Mouse (Mus musculus) stomach, postnatal 0 days (tissue): ENCODE measurements around the gene Cacna2d4. TPM values are rescaled to one million over a fixed set of nuclear protein-coding genes. Genes with fewer than 3 reads are reported as not detected.
A peak's percentile ranks its signal among the peaks of the same experiment; 100 is the strongest.

Source experiments
- ATAC-seq: fragments of 200-750 bp; cut with Nextera tagmentation; 2 replicates; pipeline ENCODE4 v1.8.0; 2017; ENCODE audit not compliant: low FRiP score, low TSS enrichment
- DNase-seq: peaks from one replicate; pipeline ENCODE4 v3.0.0-alpha.2; 2016; ENCODE audit warnings: low spot score
- H3K27ac ChIP-seq: fragments of 300-500 bp; sonication (generic); replicated peaks from 2 replicates; pipeline ENCODE4 v1.5.1; 2014; ENCODE audit warnings: mild to moderate bottlenecking, control low read depth
- H3K27me3 ChIP-seq: fragments of 300-500 bp; sonication (generic); 2 replicates; pipeline ENCODE4 v1.6.1; 2014; ENCODE audit warnings: low read length; ENCODE audit not compliant: control insufficient read depth, insufficient read depth
- H3K36me3 ChIP-seq: fragments of 300-500 bp; sonication (generic); 2 replicates; pipeline ENCODE4 v1.6.1; 2014; ENCODE audit warnings: low read length, mixed read lengths; ENCODE audit not compliant: control insufficient read depth, insufficient read depth
- H3K4me1 ChIP-seq: fragments of 300-500 bp; sonication (generic); replicated peaks from 2 replicates; pipeline ENCODE4 v1.6.1; 2014; ENCODE audit warnings: antibody characterized with exemption; ENCODE audit not compliant: control insufficient read depth, insufficient read depth
- H3K4me2 ChIP-seq: fragments of 300-500 bp; sonication (generic); replicated peaks from 2 replicates; pipeline ENCODE4 v1.6.1; 2014; ENCODE audit warnings: low read depth, mild to moderate bottlenecking, control low read depth, moderate library complexity
- H3K4me3 ChIP-seq: fragments of 300-500 bp; sonication (generic); 2 replicates; pipeline ENCODE4 v1.5.1; 2014; ENCODE audit warnings: low read depth, low read length, control low read depth
- H3K9ac ChIP-seq: fragments of 300-500 bp; sonication (generic); 2 replicates; pipeline ENCODE4 v1.6.1; 2014; ENCODE audit warnings: mild to moderate bottlenecking, low read length, control low read depth, mixed read lengths
- H3K9me3 ChIP-seq: fragments of 300-500 bp; sonication (generic); 2 replicates; pipeline ENCODE4 v1.6.1; 2016; ENCODE audit warnings: low read length; ENCODE audit not compliant: control insufficient read depth
- CTCF ChIP-seq: IDR thresholded peaks from 2 replicates; pipeline ENCODE4 v1.5.1; 2016; ENCODE audit warnings: antibody characterized with exemption, low read depth, mild to moderate bottlenecking, moderate library complexity
- EP300 ChIP-seq: optimal IDR thresholded peaks from 2 replicates; pipeline ENCODE3; 2016; ENCODE audit warnings: antibody characterized with exemption
- WGBS: fragments of 180-500 bp; shearing (Covaris S2); extraction: QIAGEN DNeasy Blood & Tissue Kit; methylation state at CpG from one replicate; pipeline ENCODE4 v1.1.7; 2014; 5-methylcytosine and 5-hydroxymethylcytosine counted together
- polyA plus RNA-seq: library from polyadenylated mRNA; unstranded; fragments of >200 nt; fragmentation: Nextera tagmentation; extraction: Ambion mirVana; gene quantifications from 2 replicates; pipeline ENCODE4 v1.2.1, GENCODE M21; 2015

The Cacna2d4 gene
- polyA plus RNA-seq, 1 experiment from 2014 or later: 0.13 TPM

GRCm38 (mm10) chr6:119346257-119346656 is 109.9 kb downstream of the Cacna2d4 start:
- 47% methylated on average over 10 of the region's 10 CpGs for WGBS
- TF ChIP-seq CTCF (no peak), EP300 (no peak)
- no peaks in the 10 kb centered on the region for H3K9me3 ChIP-seq
- no peaks in the 10 kb centered on the region for H3K36me3 ChIP-seq
- DNase-seq (no peak), ATAC-seq (no peak)
- no peaks in the 10 kb centered on the region for H3K27me3 ChIP-seq
- H3K4me3 ChIP-seq: no peak overlapping the region
- H3K4me1 ChIP-seq: no peaks in the 10 kb centered on the region
- H3K27ac ChIP-seq: no peak overlapping the region
- no peak overlapping the region for H3K9ac ChIP-seq
- no peak overlapping the region for H3K4me2 ChIP-seq

- TF ChIP-seq EP300 (no peak), CTCF (no peak)
- 55% methylated on average over 5 of the region's 5 CpGs for WGBS
Measured at GRCm38 (mm10) chr6:119347813-119348212, 111.5 kb downstream of the Cacna2d4 start.

GRCm38 (mm10) chr6:119348234-119348633 is 111.9 kb downstream of the Cacna2d4 start:
- Histone ChIP-seq H3K27ac (no peak overlapping the region), H3K36me3 (peaks cover 2% of the 10 kb centered on the region; the same call in 1 of the 2 replicates), H3K9ac (no peak overlapping the region), H3K9me3 (no peaks in the 10 kb centered on the region), H3K27me3 (no peaks in the 10 kb centered on the region), H3K4me2 (no peak overlapping the region), H3K4me3 (no peak overlapping the region), H3K4me1 (no peaks in the 10 kb centered on the region)
- WGBS: 8% methylated on average over 1 of the region's 1 CpGs
- ATAC-seq: peak; percentile 15; the same call in 1 of the 2 replicates
- peak; percentile 77 for DNase-seq
- no peak for TF ChIP-seq EP300
- peak; percentile 94 for TF ChIP-seq CTCF

More at GRCm38 (mm10) chr6:119347813-119348212, 111.5 kb downstream of the Cacna2d4 start:
- H3K27ac ChIP-seq: no peak overlapping the region
- no peaks in the 10 kb centered on the region for H3K27me3 ChIP-seq
- H3K4me2 ChIP-seq: no peak overlapping the region
- no peaks in the 10 kb centered on the region for H3K4me1 ChIP-seq
- no peak overlapping the region for H3K4me3 ChIP-seq
- H3K36me3 ChIP-seq: no peaks in the 10 kb centered on the region
- no peak overlapping the region for H3K9ac ChIP-seq
- DNase-seq (no peak), ATAC-seq (no peak)
- H3K9me3 ChIP-seq: no peaks in the 10 kb centered on the region

- WGBS: 73% methylated on average over 9 of the region's 9 CpGs
- Histone ChIP-seq H3K9ac (no peak overlapping the region), H3K27me3 (no peaks in the 10 kb centered on the region), H3K9me3 (no peaks in the 10 kb centered on the region), H3K4me3 (no peak overlapping the region), H3K4me1 (no peaks in the 10 kb centered on the region), H3K36me3 (peaks cover 15% of the 10 kb centered on the region; the same call in 1 of the 2 replicates), H3K27ac (no peak overlapping the region), H3K4me2 (no peak overlapping the region)
- ATAC-seq: no peak
- TF ChIP-seq EP300 (no peak), CTCF (no peak)
- no peak for DNase-seq
Measured at GRCm38 (mm10) chr6:119350703-119351198, 114.4 kb downstream of the Cacna2d4 start.

- 76% methylated on average over 8 of the region's 8 CpGs for WGBS
- Histone ChIP-seq H3K9me3 (no peaks in the 10 kb centered on the region), H3K27ac (no peak overlapping the region), H3K4me3 (no peak overlapping the region), H3K4me1 (no peaks in the 10 kb centered on the region), H3K9ac (no peak overlapping the region), H3K36me3 (peaks cover 16% of the 10 kb centered on the region; the same call in 1 of the 2 replicates), H3K27me3 (no peaks in the 10 kb centered on the region), H3K4me2 (no peak overlapping the region)
- no peak for ATAC-seq
- no peak for DNase-seq
- TF ChIP-seq EP300: no peak
- TF ChIP-seq CTCF: no peak
Measured at GRCm38 (mm10) chr6:119351656-119352055, 115.3 kb downstream of the Cacna2d4 start.

- Histone ChIP-seq H3K9ac (no peak overlapping the region), H3K27ac (no peak overlapping the region), H3K4me3 (no peak overlapping the region), H3K4me1 (no peaks in the 10 kb centered on the region), H3K27me3 (no peaks in the 10 kb centered on the region), H3K36me3 (peaks cover 16% of the 10 kb centered on the region; the same call in 1 of the 2 replicates), H3K4me2 (no peak overlapping the region), H3K9me3 (no peaks in the 10 kb centered on the region)
- DNase-seq (no peak), ATAC-seq (peak; percentile 60)
- WGBS: 75% methylated on average over 6 of the region's 6 CpGs
- no peak for TF ChIP-seq CTCF
- TF ChIP-seq EP300: no peak
Measured at GRCm38 (mm10) chr6:119352501-119352900, 116.2 kb downstream of the Cacna2d4 start.
